28 mouse cellular contexts compared by ENCODE assay signal in the genomic region with DNA sequence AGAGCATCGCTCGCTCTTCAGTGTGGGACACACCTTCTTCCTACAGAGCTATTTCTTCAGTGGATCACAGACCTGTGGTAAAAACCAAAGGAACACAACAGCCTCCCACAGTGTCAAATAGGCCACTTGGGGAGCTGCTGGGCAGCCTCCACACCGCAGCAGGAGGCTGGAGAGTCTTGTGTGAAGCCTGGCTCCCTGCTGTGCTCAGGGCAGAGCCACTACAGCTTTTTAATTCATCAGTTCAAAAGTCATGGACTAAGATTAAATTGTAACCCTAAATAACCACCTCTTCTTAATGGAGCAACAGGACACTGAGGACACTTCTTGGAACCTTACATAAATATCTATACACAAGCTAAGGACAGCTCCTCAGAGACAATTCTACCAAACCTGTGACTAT. TPM values are rescaled to one million over a fixed set of nuclear protein-coding genes. Genes with fewer than 3 reads are reported as not detected.
A peak's percentile ranks its signal among the peaks of the same experiment; 100 is the strongest.
DNase-seq lines count a peak whose midpoint lies in the region; ATAC-seq lines count a peak whose summit lies in the region.
"Had no signal": no experiment of that assay in that cellular context is flagged by ENCODE, and none has a peak within 500 bp of the region (broad histone marks: within the 10 kb centered on the region; RNA-seq: fewer than 3 reads in every experiment).

No protein-coding gene starts in this region.

- peaks cover 11% of the 10 kb centered on the region for H3K27me3 ChIP-seq in kidney, embryonic 16.5 days (ENCODE audit: insufficient read depth, low read length)
- H3K27me3 ChIP-seq: CH12.LX, Patski had no signal

- no peak overlapping the region for H3K27ac ChIP-seq in kidney, embryonic 16.5 days (ENCODE audit: low read length)
- H3K27ac ChIP-seq: embryonic facial prominence, embryonic 15.5 days; hindbrain, postnatal 0 days; limb, embryonic 12.5 days; macrophage; neural tube, embryonic 12.5 days; stomach, postnatal 0 days had no signal

- no peak overlapping the region for H3K4me3 ChIP-seq in kidney, embryonic 16.5 days (ENCODE audit: low read length)
- H3K4me3 ChIP-seq: embryonic facial prominence, embryonic 15.5 days; heart, embryonic 12.5 days; limb, embryonic 12.5 days; neural tube, embryonic 12.5 days had no signal

- H3K4me2 ChIP-seq in kidney, embryonic 16.5 days (replicated peaks; ENCODE audit: low read depth, low read length) = no peak overlapping the region
- H3K4me2 ChIP-seq: embryonic facial prominence, embryonic 15.5 days; heart, embryonic 12.5 days; limb, embryonic 12.5 days; liver, embryonic 11.5 days; neural tube, embryonic 12.5 days had no signal

- peak; percentile 37 to 49 for DNase-seq in cerebellum, postnatal 25 days
- no peak for DNase-seq in cerebellum, adult 11 months
- DNase-seq in kidney, adult 8-10 months = peak; percentile 41 to 51
- peak; percentile 6 for DNase-seq in urinary bladder, adult 2 months (ENCODE audit: low spot score)
- no peak for DNase-seq in urinary bladder, postnatal 36 days (ENCODE audit: low spot score in 2 of 2)
- no peak for DNase-seq in adrenal gland, adult 8-10 months
- DNase-seq: adrenal gland, postnatal 10 days; B cell, adult 2 months; gastrocnemius, postnatal 25 days; heart, adult 18-20 months; heart, postnatal 14 days; liver, postnatal 0 days; right cerebral cortex, postnatal 14 days; thymus, adult 2 months had no signal

- H3K36me3 ChIP-seq in kidney, embryonic 16.5 days (ENCODE audit: insufficient read depth, low read length) = peaks cover 84% of the 10 kb centered on the region

- peaks cover 7% of the 10 kb centered on the region; the same call in 1 of the 2 replicates for H3K4me1 ChIP-seq in kidney, embryonic 16.5 days (ENCODE audit: insufficient read depth, low read length)

- H3K9ac ChIP-seq in kidney, embryonic 16.5 days (replicated peaks; ENCODE audit: low read length) = no peak overlapping the region
- H3K9ac ChIP-seq: embryonic facial prominence, embryonic 15.5 days; heart, embryonic 12.5 days; limb, embryonic 12.5 days; liver, postnatal 0 days; neural tube, embryonic 12.5 days had no signal

- H3K9me3 ChIP-seq in kidney, embryonic 16.5 days (ENCODE audit: low read length) = no peaks in the 10 kb centered on the region
- H3K9me3 ChIP-seq: embryonic facial prominence, embryonic 15.5 days; G1E; heart, embryonic 12.5 days; limb, embryonic 12.5 days; neural tube, embryonic 12.5 days had no signal

- 84% methylated on average over 3 of the region's 3 CpGs for WGBS in kidney, embryonic 16.5 days

- ATAC-seq in kidney, embryonic 16.5 days (ENCODE audit: low FRiP score, low TSS enrichment) = no peak
- ATAC-seq: hindbrain, postnatal 0 days; intestine, embryonic 16.5 days; liver, postnatal 0 days; lung, postnatal 0 days; Patski had no signal

RNA-seq across cellular contexts. Expression of a gene that starts 31.6 kb away (rescaled TPM):
- polyA plus RNA-seq in kidney, embryonic 16.5 days (2015; fragmentation: Nextera tagmentation; extraction: Ambion mirVana) = 69.8 and 79.5 TPM in 2 replicates
- polyA plus RNA-seq in urinary bladder, adult 2 months (2012; rRNA removed) = 30.9 and 33.6 TPM in 2 replicates
- total RNA-seq in adrenal gland, adult 8-10 months (2022) = 10 to 100 TPM; 28.0 to 45.1 (median 34.0) TPM

RNA-seq across cellular contexts. Expression of a gene that starts 42.5 kb away (rescaled TPM):
- polyA plus RNA-seq in kidney, embryonic 16.5 days (2015; fragmentation: Nextera tagmentation; extraction: Ambion mirVana) = 0.85 and 0.94 TPM in 2 replicates
- polyA plus RNA-seq in urinary bladder, adult 2 months (2012; rRNA removed) = 1.0 and 1.2 TPM in 2 replicates
- total RNA-seq in adrenal gland, adult 8-10 months (2022) = 10 to 100 TPM in 3 of 4 experiments, 1 to 10 TPM in 1; 6.7 to 18.3 (median 14.0) TPM
- polyA plus RNA-seq: macrophage had no signal

RNA-seq across cellular contexts. Expression of a gene that starts 52.3 kb away (rescaled TPM):
- 9.3 and 12.5 TPM in 2 replicates for polyA plus RNA-seq in kidney, embryonic 16.5 days (2015; fragmentation: Nextera tagmentation; extraction: Ambion mirVana)
- polyA plus RNA-seq in urinary bladder, adult 2 months (2012; rRNA removed) = 8.6 and 9.5 TPM in 2 replicates
- 1 to 10 TPM; 2.3 to 4.9 (median 3.3) TPM for total RNA-seq in adrenal gland, adult 8-10 months (2022)
- polyA plus RNA-seq: G1E had no signal

Comparison
In these comparisons a context has a peak if more than half of its experiments do, and no peak if none do; other contexts are left out.
1. DNase-seq: peak in cerebellum, postnatal 25 days (2 of 2), kidney, adult 8-10 months (2 of 2) and urinary bladder, adult 2 months (single experiment); none in cerebellum, adult 11 months (single experiment), urinary bladder, postnatal 36 days (0 of 2) and adrenal gland, adult 8-10 months (single experiment).